Comparison of ENCODE assay signal across 14 mouse cellular contexts in the genomic region with DNA sequence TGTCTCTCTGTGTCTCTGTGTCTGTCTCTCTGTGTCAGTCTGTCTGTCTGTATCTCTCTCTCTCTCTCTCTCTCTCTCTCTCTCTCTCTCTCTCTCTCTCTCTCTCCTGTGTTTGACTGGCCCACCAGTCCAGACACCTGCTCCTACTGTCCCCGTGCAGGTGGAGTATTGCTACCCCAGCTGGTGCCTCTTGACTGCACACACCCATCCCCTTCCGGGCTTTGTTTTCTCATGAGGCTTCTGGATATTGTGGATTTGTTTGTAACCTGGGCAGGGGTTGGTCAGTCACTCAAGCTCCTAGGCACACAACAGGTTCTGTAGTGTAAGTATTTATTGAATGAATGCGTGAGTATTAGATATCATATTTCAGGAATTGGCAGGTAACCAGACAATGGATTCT.
"Had no signal": no experiment of that assay in that cellular context is flagged by ENCODE, and none has a peak within 500 bp of the region (broad histone marks: within the 10 kb centered on the region; RNA-seq: fewer than 3 reads in every experiment).

No protein-coding gene starts in this region.

- ATAC-seq: hindbrain, postnatal 0 days; intestine, embryonic 16.5 days; liver, embryonic 12.5 days had no signal

- DNase-seq: gastrocnemius, postnatal 14 days; gastrocnemius, postnatal 36 days; heart, postnatal 10 days; kidney, adult 11 months; kidney, adult 2 months; kidney, adult 9 months; kidney, postnatal 14 days; kidney, postnatal 36 days; layer of hippocampus, adult 9-11 months; layer of hippocampus, postnatal 36 days; left cerebral cortex, postnatal 4 days had no signal
